Mouse (Mus musculus): ENCODE results near the gene Khdc4. TPM values are rescaled to one million over a fixed set of nuclear protein-coding genes. Genes with fewer than 3 reads are reported as not detected.
A peak's percentile ranks its signal among the peaks of the same experiment; 100 is the strongest.

Khdc4 gene
- total and polyA plus RNA-seq, 3 experiments, result 47.4 to 71.0 TPM; not detected in 1

- Histone ChIP-seq H3K4me3 (ENCODE audit: control insufficient read depth in 1 of 2, insufficient read depth in 1 of 2, low read depth in 2 of 2, low read length in 2 of 2) (peak within 1 kb of the TSS; percentile 95 to 98), H3K79me2 (ENCODE audit: control insufficient read depth, insufficient read depth, low read length, poor library complexity) (peaks cover 8% of the 10 kb centered on the region; the same call in 1 of the 2 replicates), H3K27ac (ENCODE audit: control insufficient read depth, low read depth, low read length) (peak within 1 kb of the TSS; percentile 69), H3K9ac (ENCODE audit: control insufficient read depth, low read depth, low read length, poor library complexity, severe bottlenecking) (peak within 1 kb of the TSS; percentile 92), H3K36me3 (ENCODE audit: control insufficient read depth in 1 of 2, insufficient read depth in 2 of 2, low read length in 2 of 2) (peaks cover 23 to 33% of the 10 kb centered on the region in 2 experiments), H3K9me3 (replicated peaks; ENCODE audit: insufficient read depth, low read length) (no peaks in the 10 kb centered on the region), H3K4me1 (ENCODE audit: control insufficient read depth in 1 of 2, insufficient read depth in 2 of 2, low read length in 2 of 2) (peaks cover 19 to 20% of the 10 kb centered on the region in 2 experiments), H3K27me3 (ENCODE audit: control insufficient read depth in 1 of 2, insufficient read depth in 2 of 2, low read length in 2 of 2) (no peaks in the 10 kb centered on the region)
- DNase-seq (ENCODE audit: low read depth, low spot score), result peak; percentile 95
- TF ChIP-seq ZC3H11A (IDR thresholded peaks at IDR 0.05; ENCODE audit: low read depth, low read length) (no peak), MYC (IDR thresholded peaks at IDR 0.05; ENCODE audit: low read depth, low read length) (no peak), MEF2A (IDR thresholded peaks at IDR 0.05; ENCODE audit: extremely low read depth, insufficient replicate concordance, low read depth, low read length, poor library complexity, severe bottlenecking) (no peak), KAT2A (conservative IDR thresholded peaks at IDR 0.05; ENCODE audit: low read depth, low read length) (no peak), BHLHE40 (IDR thresholded peaks at IDR 0.05; ENCODE audit: borderline replicate concordance, low read depth, low read length) (no peak), POLR2AphosphoS2 (IDR thresholded peaks at IDR 0.05; ENCODE audit: low read length) (peak; percentile 77; the same call in 1 of the 2 replicates), GATA1 (IDR thresholded peaks at IDR 0.05; ENCODE audit: low read depth, low read length) (no peak), RCOR1 (IDR thresholded peaks at IDR 0.05; ENCODE audit: low read depth, low read length) (no peak), CHD2 (IDR thresholded peaks at IDR 0.05; ENCODE audit: low read length) (no peak), MAX (IDR thresholded peaks at IDR 0.05; ENCODE audit: low read length) (peak; percentile 63), UBTF (IDR thresholded peaks at IDR 0.05; ENCODE audit: borderline replicate concordance, insufficient read depth, low read depth, low read length) (0 out of 2 replicates have a peak, but pooled peaks have one; percentile 50), MAFK (IDR thresholded peaks at IDR 0.05; ENCODE audit: borderline replicate concordance, low read depth, low read length) (no peak), ZKSCAN1 (IDR thresholded peaks at IDR 0.05; ENCODE audit: low read depth, low read length) (no peak), MXI1 (IDR thresholded peaks at IDR 0.05; ENCODE audit: low read depth, low read length) (peak; percentile 87), POLR2AphosphoS5 (IDR thresholded peaks at IDR 0.05; ENCODE audit: borderline replicate concordance, low read depth, low read length) (0 out of 2 replicates have a peak, but pooled peaks have one; percentile 33), NRF1 (IDR thresholded peaks at IDR 0.05; ENCODE audit: insufficient read depth, low read depth, low read length, poor library complexity, severe bottlenecking) (0 out of 2 replicates have a peak, but pooled peaks have one; percentile 18), MAZ (IDR thresholded peaks at IDR 0.05; ENCODE audit: low read depth, low read length) (peak; percentile 78), TBP (IDR thresholded peaks at IDR 0.05; ENCODE audit: low read depth, low read length) (no peak), JUND (IDR thresholded peaks at IDR 0.05; ENCODE audit: low read depth, low read length) (no peak), ELF1 (IDR thresholded peaks at IDR 0.05; ENCODE audit: low read depth, low read length) (no peak), EP300 (IDR thresholded peaks at IDR 0.05; ENCODE audit: low read depth in 1 of 2, low read length in 2 of 2) (no peak), POLR2A (IDR thresholded peaks at IDR 0.05; ENCODE audit: control insufficient read depth in 1 of 2, insufficient read depth in 1 of 2, low read depth in 1 of 2, low read length in 2 of 2, poor library complexity in 1 of 2) (peak; percentile 51 to 75; a peak in 3 of 4 replicates), ZNF384 (IDR thresholded peaks at IDR 0.05; ENCODE audit: low read depth, low read length) (no peak), USF1 (IDR thresholded peaks at IDR 0.05; ENCODE audit: low read depth, low read length) (peak; percentile 53; the same call in 1 of the 2 replicates), E2F4 (IDR thresholded peaks at IDR 0.05; ENCODE audit: borderline replicate concordance, low read depth, low read length) (peak; percentile 52; the same call in 1 of the 2 replicates), TAL1 (IDR thresholded peaks at IDR 0.05; ENCODE audit: low read length) (no peak), CHD1 (IDR thresholded peaks at IDR 0.05; ENCODE audit: low read depth, low read length) (no peak), RAD21 (IDR thresholded peaks at IDR 0.05; ENCODE audit: low read depth, low read length) (no peak), NELFE (IDR thresholded peaks at IDR 0.05; ENCODE audit: low read depth, low read length) (peak; percentile 73), ZMIZ1 (IDR thresholded peaks at IDR 0.05; ENCODE audit: low read depth, low read length) (peak; percentile 73; the same call in 1 of the 2 replicates), GABPA (IDR thresholded peaks at IDR 0.05; ENCODE audit: low read depth, low read length) (no peak), TCF12 (IDR thresholded peaks at IDR 0.05; ENCODE audit: low read depth, low read length) (peak; percentile 16; the same call in 1 of the 2 replicates), ETS1 (IDR thresholded peaks at IDR 0.05; ENCODE audit: low read depth, low read length) (peak; percentile 66), SIN3A (IDR thresholded peaks at IDR 0.05; ENCODE audit: low read length) (peak; percentile 87), HCFC1 (IDR thresholded peaks at IDR 0.05; ENCODE audit: low read depth, low read length) (peak; percentile 58), SMC3 (IDR thresholded peaks at IDR 0.05; ENCODE audit: low read depth, low read length) (no peak)
Observed at GRCm38 (mm10) chr3:88716399-88717197, 31.0 kb downstream of the Khdc4 start, which contains the start of gene Rit1. Gene Rit1 (plus strand): TSS chr3:88716838.

Data from MEL (cell line).